Mouse (Mus musculus): ENCODE data around the gene Chsy1. TPM values are rescaled to one million over a fixed set of nuclear protein-coding genes. Genes with fewer than 3 reads are reported as not detected.

The Chsy1 gene
- 1 to 10 TPM; 4.1 to 4.2 TPM for total RNA-seq (2021)
- long read RNA-seq, experiment 1, full-length matches to known transcripts: 10 of 10 reads
- long read RNA-seq, experiment 1, partial matches to known transcripts: 0 of 10 reads
- long read RNA-seq, experiment 1, other reads (novel, unspliced or antisense): 0 of 10 reads
- long read RNA-seq, experiment 2, full-length matches to known transcripts: 6 of 8 reads
- long read RNA-seq, experiment 2, partial matches to known transcripts: 0 of 8 reads
- long read RNA-seq, experiment 2, other reads (novel, unspliced or antisense): 2 of 8 reads

GRCm38 (mm10) chr7:66108961-66109854 is at the start of gene Chsy1:
Chsy1 (plus strand) TSS chr7:66109515.
- intact Hi-C loops (cut with DNase I): loop anchor here (5.0 to 10.0 kb wide), 2 partner anchors 73 to 556 kb away; no protein-coding TSS in a partner anchor
- Histone ChIP-seq H3K4me3 (peak within 1 kb of the TSS; percentile 88), H3K27ac (peak within 1 kb of the TSS; percentile 81)
- TF ChIP-seq CTCF (IDR thresholded peaks at IDR 0.05): no peak
- DNase-seq: peak; percentile 93

- intact Hi-C loops (cut with DNase I): loop anchor here (5.0 kb wide), 1 partner anchor 413 kb away; no protein-coding TSS in a partner anchor
- DNase-seq: peak; percentile 92
- peak overlapping the region; percentile 99 for H3K4me3 ChIP-seq
- peak overlapping the region; percentile 95 for H3K27ac ChIP-seq
- no peak for TF ChIP-seq CTCF (IDR thresholded peaks at IDR 0.05)
Measured at GRCm38 (mm10) chr7:66060066-66060956, 49.0 kb upstream of the Chsy1 start.

DNA sequence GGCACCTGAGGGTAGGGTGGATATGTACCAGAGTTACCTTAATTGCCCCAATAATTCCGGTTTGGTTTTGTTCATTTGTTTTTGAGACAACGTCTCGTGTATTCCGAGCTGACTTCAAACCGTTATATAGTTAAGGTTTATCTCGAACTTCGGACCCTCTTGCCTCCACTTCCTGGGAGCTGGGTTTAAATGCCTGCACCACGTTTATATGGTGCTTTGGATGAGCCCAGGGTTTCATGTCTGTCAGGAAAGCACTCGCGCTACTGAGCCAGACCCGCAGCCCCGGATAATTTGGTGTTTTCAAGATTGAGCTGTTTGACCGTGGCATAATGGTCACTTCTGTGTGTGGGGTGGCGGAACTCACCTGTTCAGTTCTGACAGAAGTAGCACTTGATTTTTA is 48.3 kb upstream of the Chsy1 start:
- TF ChIP-seq CTCF (IDR thresholded peaks at IDR 0.05): no peak
- Histone ChIP-seq H3K4me3 (peak overlapping the region; percentile 99), H3K27ac (peak overlapping the region; percentile 95)
- DNase-seq: no peak
- intact Hi-C loops (cut with DNase I): loop anchor here (5.0 kb wide), 1 partner anchor 414 kb away; no protein-coding TSS in a partner anchor

- no peak overlapping the region for H3K27ac ChIP-seq
- intact Hi-C loops (cut with DNase I): no loop called here
- H3K4me3 ChIP-seq: no peak overlapping the region
- no peak for DNase-seq
- TF ChIP-seq CTCF (IDR thresholded peaks at IDR 0.05): no peak
Measured at GRCm38 (mm10) chr7:66076411-66076810, 32.9 kb upstream of the Chsy1 start.

DNA sequence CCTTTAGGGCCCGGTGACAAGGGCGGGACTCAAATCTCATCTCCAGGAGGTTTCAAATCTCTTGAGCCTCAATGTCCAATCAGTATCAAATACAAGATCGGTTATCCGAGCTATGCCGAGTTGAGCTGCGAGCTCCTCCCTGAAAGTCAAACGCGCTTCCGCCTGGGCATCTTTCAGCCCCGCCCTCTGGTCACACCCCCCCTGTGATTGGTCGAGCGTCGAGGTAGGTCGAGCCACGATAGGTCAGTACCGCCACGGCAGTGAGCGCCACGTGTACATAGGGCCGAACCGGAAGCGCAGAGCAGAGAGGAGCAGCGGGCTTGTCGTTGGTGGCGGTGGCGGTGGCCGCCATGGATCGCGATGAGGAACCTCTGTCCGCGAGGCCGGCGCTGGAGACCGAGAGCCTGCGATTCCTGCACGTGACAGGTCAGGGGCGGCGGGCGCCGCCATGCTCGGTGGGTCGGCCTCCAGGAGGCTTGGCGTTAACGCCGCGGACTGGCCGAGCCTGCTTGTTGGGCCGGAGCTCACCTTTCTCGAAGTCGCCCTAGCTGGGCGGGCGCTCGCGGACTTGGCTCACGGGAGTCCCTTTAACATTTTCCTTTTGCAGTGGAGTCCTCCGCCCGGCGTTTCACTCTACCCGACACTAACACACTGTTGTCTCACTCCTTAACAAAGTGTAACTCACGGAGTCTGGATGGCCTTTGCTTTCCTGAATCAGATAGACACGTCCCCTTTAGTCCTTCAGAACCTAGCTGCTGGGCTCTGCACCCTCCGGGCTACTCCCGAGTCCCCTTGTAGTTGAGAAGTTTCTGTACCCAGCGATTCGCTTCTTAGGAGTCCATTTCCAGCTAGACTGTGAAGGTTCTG is 29.7 kb upstream of the Chsy1 start, which contains the start of gene Selenos:
Selenos (plus strand) TSS at position 286 of the 867 bp plus-strand sequence.
- TF ChIP-seq CTCF (IDR thresholded peaks at IDR 0.05): no peak
- DNase-seq: peak; percentile 97
- peak within 1 kb of the TSS; percentile 96 for H3K27ac ChIP-seq
- H3K4me3 ChIP-seq: peak within 1 kb of the TSS; percentile 81
- intact Hi-C loops (cut with DNase I): no loop called here

GRCm38 (mm10) chr7:66080231-66080613 is 29.1 kb upstream of the Chsy1 start:
- intact Hi-C loops (cut with DNase I): no loop called here
- Histone ChIP-seq H3K27ac (peak overlapping the region; percentile 96), H3K4me3 (peak overlapping the region; percentile 81)
- TF ChIP-seq CTCF (IDR thresholded peaks at IDR 0.05): no peak
- DNase-seq: no peak

DNA sequence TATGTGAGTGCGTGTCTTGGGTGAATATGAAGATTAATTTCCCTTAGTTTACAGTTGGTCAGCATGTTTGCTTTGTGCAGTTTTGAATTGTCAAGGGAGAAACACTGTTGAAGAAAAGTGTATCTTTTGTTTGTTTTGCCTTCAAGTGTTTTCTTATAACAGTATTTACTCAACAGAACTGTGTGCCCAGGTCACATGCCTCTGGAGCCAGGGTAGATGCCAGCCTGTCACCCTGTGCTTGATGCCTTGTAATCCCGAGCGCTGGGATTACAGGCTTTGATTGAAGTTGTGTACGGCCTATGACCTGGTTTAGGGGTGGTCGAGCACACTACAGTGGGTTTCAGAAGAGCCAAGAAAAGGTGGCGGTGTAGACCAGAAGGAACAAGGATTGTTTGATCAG is 25.6 kb upstream of the Chsy1 start:
- TF ChIP-seq CTCF (IDR thresholded peaks at IDR 0.05): no peak
- H3K4me3 ChIP-seq: no peak overlapping the region; the same call in 1 of the 2 replicates
- peak overlapping the region; percentile 75 for H3K27ac ChIP-seq
- DNase-seq: no peak
- intact Hi-C loops (cut with DNase I): no loop called here

- Histone ChIP-seq H3K27ac (peak overlapping the region; percentile 75), H3K4me3 (no peak overlapping the region)
- intact Hi-C loops (cut with DNase I): no loop called here
- no peak for TF ChIP-seq CTCF (IDR thresholded peaks at IDR 0.05)
- peak; percentile 72 for DNase-seq
Measured at GRCm38 (mm10) chr7:66084546-66084945, 24.8 kb upstream of the Chsy1 start.

DNA sequence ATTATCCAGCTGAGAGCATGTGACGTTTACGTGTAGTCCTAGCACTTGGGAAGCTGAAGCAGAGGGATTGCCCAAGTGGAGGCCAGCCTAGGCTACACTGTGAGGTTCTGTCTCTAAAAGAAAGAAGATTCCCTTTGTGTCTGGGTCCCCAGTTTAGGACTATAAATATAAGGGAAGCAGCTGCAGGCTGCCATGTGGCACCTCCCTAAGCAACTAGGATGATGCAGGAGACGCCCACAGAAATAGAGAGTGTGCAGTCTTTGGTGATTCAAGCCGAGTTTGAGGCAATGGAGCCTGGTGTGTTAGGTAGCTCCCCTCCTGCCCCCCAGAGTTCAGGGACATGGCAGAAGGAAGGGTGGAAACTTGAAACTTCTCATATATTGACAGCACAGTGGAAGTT is 21.7 kb upstream of the Chsy1 start:
- no peak for TF ChIP-seq CTCF (IDR thresholded peaks at IDR 0.05)
- intact Hi-C loops (cut with DNase I): no loop called here
- no peak for DNase-seq
- Histone ChIP-seq H3K4me3 (no peak overlapping the region), H3K27ac (no peak overlapping the region)

- H3K4me3 ChIP-seq: no peak overlapping the region
- no peak overlapping the region for H3K27ac ChIP-seq
- intact Hi-C loops (cut with DNase I): no loop called here
- TF ChIP-seq CTCF (IDR thresholded peaks at IDR 0.05): no peak
- DNase-seq: no peak
Measured at GRCm38 (mm10) chr7:66088077-66088476, 21.2 kb upstream of the Chsy1 start.

- intact Hi-C loops (cut with DNase I): no loop called here
- no peak overlapping the region for H3K27ac ChIP-seq
- no peak for DNase-seq
- no peak for TF ChIP-seq CTCF (IDR thresholded peaks at IDR 0.05)
- H3K4me3 ChIP-seq: no peak overlapping the region
Measured at GRCm38 (mm10) chr7:66090676-66091190, 18.6 kb upstream of the Chsy1 start.
